Mouse (Mus musculus) embryo, embryonic 9.5 days (tissue): ENCODE results near the gene Egln1.
A peak's percentile ranks its signal among the peaks of the same experiment; 100 is the strongest.

Source experiments
- DNase-seq: peaks from one replicate; pipeline ENCODE4 v3.0.0-alpha.2; 2017; ENCODE audit errors: extremely low spot score

The Egln1 gene

DNA sequence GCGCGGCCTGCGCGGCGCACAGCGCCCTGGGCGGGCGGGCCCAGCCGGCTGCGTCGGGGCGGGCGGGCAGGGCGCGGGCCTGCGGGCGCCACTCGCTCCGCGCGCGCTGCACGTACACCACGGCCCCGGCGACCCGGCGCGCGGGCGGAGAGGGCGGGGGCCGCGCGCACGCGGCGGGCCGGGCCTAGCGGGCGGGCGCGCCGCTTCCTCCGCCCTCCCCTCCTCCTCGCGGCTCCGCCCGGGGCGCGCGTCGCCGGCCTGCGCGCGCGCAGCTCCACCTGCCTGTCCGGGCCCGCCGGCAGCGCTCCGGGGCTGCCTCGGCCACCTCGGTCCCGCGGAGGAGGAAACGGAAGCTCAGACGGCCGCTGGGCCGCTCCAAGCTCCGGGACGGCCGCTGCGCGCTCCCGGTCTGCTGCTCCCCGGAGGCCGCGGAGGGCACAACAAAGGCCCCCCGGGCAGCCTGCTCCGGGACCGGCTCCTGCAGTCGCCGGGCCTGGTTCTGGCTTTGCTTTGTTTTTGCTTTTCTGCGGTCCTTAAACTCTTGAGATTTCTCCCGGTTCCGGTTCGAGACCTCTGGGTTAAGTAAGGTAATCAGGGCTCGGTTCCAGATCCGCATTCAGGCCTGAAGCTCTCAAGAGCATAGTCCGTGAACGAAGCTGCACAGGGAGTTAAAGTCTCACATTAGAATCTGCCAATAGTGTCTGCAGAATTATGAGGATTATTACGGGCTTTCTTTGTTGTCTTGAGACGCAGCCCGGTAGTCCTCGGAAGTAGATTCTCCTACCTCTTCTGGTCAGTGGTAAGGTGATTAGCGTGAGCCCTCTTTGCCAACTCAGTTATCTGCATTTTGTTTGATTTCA lies at the start of gene Egln1:
Gene Egln1 (minus strand): TSS at position 116 of the 860 bp plus-strand sequence.
- DNase-seq: peak; percentile 80

DNA sequence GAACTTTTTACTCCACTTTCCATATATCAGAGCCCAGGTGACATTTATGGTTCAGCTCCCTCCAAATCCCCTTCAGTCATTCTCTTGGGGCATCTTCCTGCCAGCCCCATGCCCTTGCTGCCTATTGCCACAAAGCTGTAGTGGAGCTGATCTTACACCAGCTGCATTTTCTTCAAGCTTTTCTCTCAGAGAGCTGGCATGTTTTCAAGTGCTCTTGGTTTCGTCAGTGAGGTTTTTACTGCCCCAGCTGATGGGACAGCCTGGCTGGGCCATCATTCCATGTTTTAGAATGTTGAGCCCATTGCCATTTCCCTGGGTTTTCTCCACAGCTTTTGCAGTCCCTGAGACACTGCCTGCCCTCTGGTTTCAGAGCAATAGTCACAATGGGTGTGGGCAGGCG lies 46.7 kb upstream of the Egln1 start:
- DNase-seq: no peak

DNA sequence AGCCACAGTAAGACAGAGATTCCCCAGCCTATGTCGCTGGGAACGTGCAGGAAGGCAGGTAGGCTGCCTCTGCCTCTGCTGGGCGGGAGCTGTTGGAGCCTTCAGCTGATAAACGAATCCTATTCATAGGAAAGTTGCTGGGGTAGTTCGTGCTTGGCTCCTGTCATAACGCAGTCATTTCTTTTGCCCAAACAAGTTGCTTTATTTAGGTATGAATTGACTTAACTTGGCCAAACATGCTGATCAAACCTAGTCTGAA lies 42.5 kb upstream of the Egln1 start:
- no peak for DNase-seq

DNA sequence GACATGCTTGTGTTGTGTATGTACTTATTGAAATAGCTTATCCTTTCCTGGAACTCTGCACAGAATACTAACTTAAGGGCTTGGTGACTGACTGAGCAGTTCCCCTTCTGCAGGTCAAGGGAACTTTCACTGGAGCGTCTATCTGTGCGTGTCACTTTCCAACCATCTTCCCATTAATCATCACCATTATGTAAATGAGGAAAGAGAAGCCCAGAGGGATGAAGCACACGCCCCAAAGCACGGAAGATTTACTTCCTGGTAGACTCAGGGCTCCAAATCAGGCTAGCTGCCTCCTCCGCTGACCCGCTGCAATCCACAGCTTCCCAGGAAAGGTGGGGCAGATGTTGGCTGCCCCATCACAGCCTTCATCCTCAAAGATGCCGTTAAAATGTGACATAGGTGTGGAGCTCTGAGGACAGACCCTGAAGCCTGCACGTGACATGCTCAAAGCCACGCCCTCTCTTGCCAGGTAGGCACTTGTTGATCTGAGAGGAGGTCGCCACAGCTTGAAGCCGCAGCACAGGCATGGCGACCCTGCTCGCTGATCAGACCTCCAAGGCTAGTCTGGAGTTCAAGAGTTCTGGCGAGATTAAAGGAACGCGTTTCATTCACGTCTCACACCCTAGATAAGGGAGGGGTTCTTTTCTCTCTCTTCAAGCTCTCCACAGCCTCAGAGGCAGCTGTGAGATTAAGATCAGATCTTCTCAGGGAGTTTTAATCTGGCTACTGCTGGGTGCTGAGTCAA lies 42.0 kb upstream of the Egln1 start:
- no peak for DNase-seq

DNA sequence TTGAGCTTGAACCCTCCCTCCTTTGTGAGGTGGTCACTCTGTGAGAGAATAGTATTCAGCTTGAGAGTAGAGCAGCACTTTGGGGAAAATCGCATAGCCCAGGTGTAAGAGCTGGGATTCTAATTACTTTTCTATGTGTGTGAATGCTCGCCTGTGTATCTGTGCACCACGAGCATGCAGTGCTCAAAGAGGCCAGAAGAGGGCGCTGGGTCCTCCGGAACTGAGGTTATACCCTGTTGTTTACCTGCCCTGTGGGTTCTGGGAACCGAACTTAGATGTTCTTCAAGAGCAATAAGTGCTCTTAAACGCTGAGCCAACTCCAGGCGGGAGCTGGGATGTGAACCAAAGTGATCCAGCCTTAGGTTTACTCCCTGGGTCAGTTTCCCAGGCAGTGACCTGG lies 31.7 kb upstream of the Egln1 start:
- DNase-seq: no peak

- DNase-seq: no peak
These were observed 30.9 kb upstream of the Egln1 start for GRCm38 (mm10) chr8:124980036-124980435.

- DNase-seq: no peak
These were observed 28.9 kb upstream of the Egln1 start for GRCm38 (mm10) chr8:124978026-124978425.

GRCm38 (mm10) chr8:124976211-124976610 lies 27.1 kb upstream of the Egln1 start:
- DNase-seq: no peak

- DNase-seq: no peak
These were observed 25.1 kb upstream of the Egln1 start for GRCm38 (mm10) chr8:124974254-124974653.

GRCm38 (mm10) chr8:124973221-124973620 lies 24.1 kb upstream of the Egln1 start:
- no peak for DNase-seq

GRCm38 (mm10) chr8:124970312-124970933 lies 21.3 kb upstream of the Egln1 start:
- no peak for DNase-seq

DNA sequence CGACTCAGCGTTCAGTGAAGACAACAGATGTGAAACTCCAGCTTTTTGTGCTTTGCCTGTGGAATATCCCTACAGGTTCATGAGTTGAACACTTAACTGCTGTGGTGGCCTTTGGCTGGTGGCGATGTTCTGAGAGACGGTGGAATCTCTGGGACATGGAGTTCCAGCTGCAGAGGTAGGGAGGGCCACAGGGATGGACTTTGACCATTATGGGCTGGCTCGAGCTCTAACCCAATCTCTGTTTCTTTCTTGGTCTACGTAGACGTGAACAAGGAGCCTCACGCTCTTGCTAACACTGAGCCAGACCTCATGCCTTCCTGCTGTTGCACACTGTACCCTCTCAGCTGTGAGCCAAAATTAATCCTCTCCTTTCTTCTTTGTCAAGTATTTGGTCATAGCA lies 15.8 kb upstream of the Egln1 start:
- DNase-seq: no peak

- no peak for DNase-seq
These were observed 14.1 kb upstream of the Egln1 start for GRCm38 (mm10) chr8:124963246-124963645.

- DNase-seq: peak; percentile 48
These were observed 11.2 kb upstream of the Egln1 start for GRCm38 (mm10) chr8:124960226-124960880.

- DNase-seq: peak; percentile 33
These were observed 10.5 kb upstream of the Egln1 start for GRCm38 (mm10) chr8:124959462-124960225.

DNA sequence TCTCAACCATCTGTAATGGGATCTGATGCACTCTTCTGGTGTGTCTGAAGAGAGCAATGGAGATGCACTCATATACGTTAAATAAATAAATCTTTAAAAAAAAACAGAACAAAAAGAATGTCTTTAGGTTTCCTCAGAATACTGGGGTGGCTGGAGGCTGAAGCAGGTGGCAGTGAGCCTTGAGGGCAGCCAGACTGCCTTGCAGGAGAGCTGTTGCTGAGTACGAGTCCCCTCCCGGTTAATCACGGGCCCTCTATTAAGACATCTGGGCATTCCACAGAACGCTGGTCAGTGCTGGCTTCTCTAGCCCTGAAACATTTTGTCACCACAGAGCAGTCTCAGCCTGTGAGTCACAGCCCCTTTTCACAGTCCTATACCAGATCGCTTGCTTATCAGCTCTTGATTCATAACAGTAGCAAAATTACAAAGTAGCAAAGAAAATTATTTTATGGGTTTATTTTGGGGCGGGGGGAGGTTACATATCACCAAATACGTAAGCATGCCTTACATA lies 5.5 kb upstream of the Egln1 start:
- DNase-seq: no peak

GRCm38 (mm10) chr8:124953188-124953587 lies 4.1 kb upstream of the Egln1 start:
- no peak for DNase-seq

- DNase-seq: no peak
These were observed 1.7 kb upstream of the Egln1 start for GRCm38 (mm10) chr8:124950865-124951264.

- DNase-seq: no peak
These were observed 939 bp upstream of the Egln1 start for GRCm38 (mm10) chr8:124950069-124950456.

- DNase-seq: no peak
These were observed 402 bp downstream of the Egln1 start for GRCm38 (mm10) chr8:124948733-124949111.
